Mouse (Mus musculus): ENCODE data around the gene Cxcr5.

The Cxcr5 gene

GRCm38 (mm10) chr9:44561597-44561996 is at the start of gene Cxcr5:
Gene Cxcr5, minus strand, starts transcription at chr9:44561877.
- DNase-seq, result no peak

- no peak for DNase-seq
These were observed 48.7 kb upstream of the Cxcr5 start for GRCm38 (mm10) chr9:44610371-44610770.

- no peak for DNase-seq
These were observed 45.6 kb upstream of the Cxcr5 start for GRCm38 (mm10) chr9:44607306-44607705.

- DNase-seq, result no peak
These were observed 45.0 kb upstream of the Cxcr5 start for GRCm38 (mm10) chr9:44606646-44607045.

- DNase-seq, result peak; percentile 60
These were observed 44.0 kb upstream of the Cxcr5 start for GRCm38 (mm10) chr9:44605616-44606165.

GRCm38 (mm10) chr9:44604779-44605615 is 43.3 kb upstream of the Cxcr5 start, which contains the start of gene Ddx6:
Gene Ddx6, plus strand, starts transcription at chr9:44604892.
- DNase-seq, result peak; percentile 87

GRCm38 (mm10) chr9:44604290-44604778 is 42.7 kb upstream of the Cxcr5 start:
- peak; percentile 92 for DNase-seq

GRCm38 (mm10) chr9:44603454-44604289 is 42.0 kb upstream of the Cxcr5 start:
- peak; percentile 86 for DNase-seq

GRCm38 (mm10) chr9:44602766-44603165 is 41.1 kb upstream of the Cxcr5 start:
- no peak for DNase-seq

GRCm38 (mm10) chr9:44600801-44601200 is 39.1 kb upstream of the Cxcr5 start:
- DNase-seq, result no peak

- DNase-seq, result peak; percentile 23
These were observed 37.9 kb upstream of the Cxcr5 start for GRCm38 (mm10) chr9:44599616-44600015.

- peak; percentile 81 for DNase-seq
These were observed 37.3 kb upstream of the Cxcr5 start for GRCm38 (mm10) chr9:44598899-44599495.

GRCm38 (mm10) chr9:44597742-44598141 is 36.1 kb upstream of the Cxcr5 start:
- DNase-seq, result no peak

- no peak for DNase-seq
These were observed 33.9 kb upstream of the Cxcr5 start for GRCm38 (mm10) chr9:44595537-44595930.

GRCm38 (mm10) chr9:44594901-44595536 is 33.3 kb upstream of the Cxcr5 start:
- peak; percentile 11 for DNase-seq

- DNase-seq, result no peak
These were observed 32.2 kb upstream of the Cxcr5 start for GRCm38 (mm10) chr9:44593886-44594285.

GRCm38 (mm10) chr9:44593221-44593620 is 31.5 kb upstream of the Cxcr5 start:
- no peak for DNase-seq

GRCm38 (mm10) chr9:44591595-44592188 is 30.0 kb upstream of the Cxcr5 start:
- DNase-seq, result no peak

- DNase-seq, result peak; percentile 23
These were observed 29.3 kb upstream of the Cxcr5 start for GRCm38 (mm10) chr9:44590969-44591368.

GRCm38 (mm10) chr9:44589095-44589494 is 27.4 kb upstream of the Cxcr5 start:
- DNase-seq, result no peak

GRCm38 (mm10) chr9:44588605-44589004 is 26.9 kb upstream of the Cxcr5 start:
- no peak for DNase-seq
